Mouse (Mus musculus): ENCODE measurements around the gene Cpsf6.

- TF ChIP-seq MAX (IDR thresholded peaks at IDR 0.05; ENCODE audit: low read depth): no peak
- no peak for TF ChIP-seq CEBPB (IDR thresholded peaks at IDR 0.05; ENCODE audit: insufficient read depth, poor library complexity, severe bottlenecking)
- TF ChIP-seq POLR2A (IDR thresholded peaks at IDR 0.05; ENCODE audit: insufficient read length, low read depth): no peak
- no peak for TF ChIP-seq TCF12 (IDR thresholded peaks at IDR 0.05; ENCODE audit: insufficient read depth, poor library complexity, severe bottlenecking)
- TF ChIP-seq MYOD1 (IDR thresholded peaks at IDR 0.05; ENCODE audit: control insufficient read depth in 1 of 3, insufficient read length in 2 of 3, low read depth in 2 of 3): no peak
- no peak for TF ChIP-seq USF1 (IDR thresholded peaks at IDR 0.05; ENCODE audit: low read depth)
- no peak for TF ChIP-seq MYOG (IDR thresholded peaks at IDR 0.05; ENCODE audit: control insufficient read depth in 1 of 3, insufficient read depth in 1 of 3, insufficient read length in 2 of 3, low read depth in 2 of 3)
- no peak for TF ChIP-seq E2F4 (IDR thresholded peaks at IDR 0.05; ENCODE audit: insufficient read depth)
- TF ChIP-seq REST (IDR thresholded peaks at IDR 0.05; ENCODE audit: insufficient read depth, insufficient read length): no peak
- TF ChIP-seq POLR2AphosphoS2 (IDR thresholded peaks at IDR 0.05; ENCODE audit: insufficient read length, low read depth): no peak
- TF ChIP-seq SRF (IDR thresholded peaks at IDR 0.05; ENCODE audit: control insufficient read depth, insufficient read length, low read depth): no peak
- no peak for TF ChIP-seq TCF3 (IDR thresholded peaks at IDR 0.05; ENCODE audit: insufficient read length, low read depth)
These were observed 40.9 kb upstream of the Cpsf6 start for GRCm38 (mm10) chr10:117420502-117421282.

All from myocyte (in vitro differentiated cells).